Mouse (Mus musculus) liver, adult 2 months (tissue): ENCODE measurements at regions not wholly inside any gene's neighbourhood (a gene's known extent, or its start where the extent isn't known, plus 50 kb on each side); places are given as distances from the start of the nearest gene placed in this dataset.

Experiments
- CTCF ChIP-seq: fragments of 200-500 bp; IDR thresholded peaks from 2 replicates; pipeline ENCODE4 v1.5.1; 2011; ENCODE audit warnings: low read depth, low read length, control low read depth
- POLR2A ChIP-seq: fragments of 200-500 bp; IDR thresholded peaks from 2 replicates; pipeline ENCODE4 v1.6.1; 2011; ENCODE audit warnings: low read length, control low read depth; ENCODE audit not compliant: insufficient read depth; ENCODE audit errors: extremely low read depth

GRCm38 (mm10) chr13:47953776-47954175 is 307.3 kb upstream of the Id4 start:
- no peak for TF ChIP-seq CTCF
- TF ChIP-seq POLR2A = no peak
